Comparison of ENCODE assay signal across 21 mouse cellular contexts in genomic region chr8:44261039-44261438, GRCm38 (mm10).
DNase-seq lines count a peak whose midpoint lies in the region; ATAC-seq lines count a peak whose summit lies in the region.
"Had no signal": no experiment of that assay in that cellular context is flagged by ENCODE, and none has a peak within 500 bp of the region (broad histone marks: within the 10 kb centered on the region; RNA-seq: fewer than 3 reads in every experiment).

No protein-coding gene starts in this region.

- H3K27me3 ChIP-seq in kidney, embryonic 15.5 days = no peaks in the 10 kb centered on the region
- H3K27me3 ChIP-seq in lung, embryonic 16.5 days (ENCODE audit: control insufficient read depth, insufficient read depth, low read depth, low read length) = no peaks in the 10 kb centered on the region
- H3K27me3 ChIP-seq in midbrain, embryonic 10.5 days (ENCODE audit: low read depth, poor library complexity, severe bottlenecking) = no peaks in the 10 kb centered on the region
- H3K27me3 ChIP-seq: embryonic facial prominence, embryonic 15.5 days had no signal

- H3K27ac ChIP-seq in kidney, embryonic 15.5 days = 0 out of 2 replicates have a peak overlapping the region, but pooled peaks have one; percentile 41
- H3K27ac ChIP-seq in lung, embryonic 16.5 days (ENCODE audit: low read length) = peak overlapping the region; percentile 61
- no peak overlapping the region for H3K27ac ChIP-seq in midbrain, embryonic 10.5 days (replicated peaks)
- H3K27ac ChIP-seq: embryonic facial prominence, embryonic 15.5 days; hindbrain, embryonic 10.5 days had no signal

- ATAC-seq in kidney, embryonic 15.5 days (replicated peaks; ENCODE audit: low FRiP score) = peak; percentile 76; the same call in 1 of the 2 replicates
- ATAC-seq in lung, embryonic 16.5 days (ENCODE audit: low read depth) = peak; percentile 96
- ATAC-seq: liver, postnatal 0 days had no signal

- H3K9me3 ChIP-seq in kidney, embryonic 15.5 days (replicated peaks) = no peaks in the 10 kb centered on the region
- H3K9me3 ChIP-seq in lung, embryonic 16.5 days (ENCODE audit: control insufficient read depth, low read length) = no peaks in the 10 kb centered on the region
- no peaks in the 10 kb centered on the region for H3K9me3 ChIP-seq in midbrain, embryonic 10.5 days (replicated peaks)
- H3K9me3 ChIP-seq: embryonic facial prominence, embryonic 15.5 days; hindbrain, embryonic 10.5 days had no signal

- 0 out of 2 replicates have a peak, but pooled peaks cover 2% of the 10 kb centered on the region for H3K4me1 ChIP-seq in kidney, embryonic 15.5 days
- no peaks in the 10 kb centered on the region for H3K4me1 ChIP-seq in lung, embryonic 16.5 days (replicated peaks; ENCODE audit: control insufficient read depth, insufficient read depth, low read length)
- no peaks in the 10 kb centered on the region for H3K4me1 ChIP-seq in midbrain, embryonic 10.5 days
- H3K4me1 ChIP-seq: embryonic facial prominence, embryonic 15.5 days; hindbrain, embryonic 10.5 days had no signal

- DNase-seq in kidney, postnatal 36 days = no peak
- no peak for DNase-seq in lung, postnatal 10 days
- peak; percentile 76 for DNase-seq in fat pad, adult 2 months (ENCODE audit: extremely low read depth, low read depth, low spot score)
- DNase-seq in lung, postnatal 36 days = peak; percentile 1
- no peak for DNase-seq in midbrain, embryonic 10.5 days (ENCODE audit: low spot score)
- no peak for DNase-seq in adrenal gland, adult (ENCODE audit: inconsistent age in 2 of 2, low spot score in 1 of 2)
- DNase-seq: adrenal gland, postnatal 25 days; cerebellum, adult 11 months; cerebellum, postnatal 10 days; gastrocnemius, postnatal 14 days; kidney, adult 2 months; layer of hippocampus, postnatal 36 days; liver, postnatal 0 days; retina, postnatal 1 day; right cerebral cortex, postnatal 4 days; thymus, postnatal 25 days had no signal

- no peak overlapping the region for H3K4me2 ChIP-seq in kidney, embryonic 15.5 days
- no peak overlapping the region for H3K4me2 ChIP-seq in lung, embryonic 16.5 days (ENCODE audit: low read depth, low read length)
- H3K4me2 ChIP-seq: embryonic facial prominence, embryonic 15.5 days had no signal

- H3K36me3 ChIP-seq in kidney, embryonic 15.5 days = no peaks in the 10 kb centered on the region
- H3K36me3 ChIP-seq in lung, embryonic 16.5 days (ENCODE audit: control insufficient read depth, insufficient read depth, low read length) = no peaks in the 10 kb centered on the region
- no peaks in the 10 kb centered on the region for H3K36me3 ChIP-seq in midbrain, embryonic 10.5 days
- H3K36me3 ChIP-seq: embryonic facial prominence, embryonic 15.5 days; G1E; hindbrain, embryonic 10.5 days had no signal

- 65% methylated on average over 4 of the region's 4 CpGs for WGBS in kidney, embryonic 15.5 days
- 49% methylated on average over 4 of the region's 4 CpGs for WGBS in lung, embryonic 16.5 days
- WGBS in midbrain, embryonic 10.5 days = 80% methylated on average over 4 of the region's 4 CpGs

- no peak overlapping the region for H3K4me3 ChIP-seq in kidney, embryonic 15.5 days (replicated peaks)
- no peak overlapping the region for H3K4me3 ChIP-seq in lung, embryonic 16.5 days (ENCODE audit: low read length)
- H3K4me3 ChIP-seq in midbrain, embryonic 10.5 days = no peak overlapping the region
- H3K4me3 ChIP-seq: embryonic facial prominence, embryonic 15.5 days; hindbrain, embryonic 10.5 days had no signal

- no peak overlapping the region for H3K9ac ChIP-seq in kidney, embryonic 15.5 days
- no peak overlapping the region for H3K9ac ChIP-seq in lung, embryonic 16.5 days (ENCODE audit: low read length)
- H3K9ac ChIP-seq: embryonic facial prominence, embryonic 15.5 days; liver, postnatal 0 days had no signal

Comparison
In these comparisons a context has a peak if more than half of its experiments do, and no peak if none do; other contexts are left out.
1. DNase-seq: peak in fat pad, adult 2 months (single experiment) and lung, postnatal 36 days (single experiment); none in kidney, postnatal 36 days (0 of 2), lung, postnatal 10 days (single experiment), midbrain, embryonic 10.5 days (single experiment) and adrenal gland, adult (0 of 2).